Mouse (Mus musculus) megakaryocyte, embryonic 14.5 days (primary cell): Measurements from ENCODE around the gene Sec1.

Experiments used
- FLI1 ChIP-seq: IDR thresholded peaks from 2 replicates; pipeline ENCODE4 v1.6.1; 2012; ENCODE audit warnings: low read length, inconsistent platforms, mixed read lengths
- GATA1 ChIP-seq: IDR thresholded peaks from 3 replicates; pipeline ENCODE4 v1.6.1; 2012; ENCODE audit warnings: mixed read lengths, low read length, inconsistent platforms, borderline replicate concordance

DNA sequence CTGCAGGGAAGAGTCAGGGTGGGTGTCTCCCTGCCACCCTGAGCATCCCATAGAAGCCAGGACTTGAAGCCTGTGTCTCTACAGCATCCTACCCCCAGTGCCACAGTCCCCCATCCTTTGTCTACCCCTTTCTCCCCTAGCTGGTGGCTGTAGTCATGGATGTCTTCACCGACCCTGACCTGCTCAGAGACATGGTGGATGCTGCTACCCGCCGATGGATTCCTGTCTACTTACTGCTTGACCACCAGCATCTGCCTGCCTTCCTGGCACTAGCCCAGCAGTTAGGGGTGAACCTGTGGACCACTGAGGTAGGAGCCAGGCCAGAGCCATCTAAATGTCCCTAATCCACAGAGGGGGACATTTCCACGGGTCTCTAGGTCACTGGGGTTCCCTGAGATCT, 29.1 kb upstream of the Sec1 start:
- TF ChIP-seq GATA1 (no peak), FLI1 (no peak)
